Mouse (Mus musculus) thymus, postnatal 25 days (tissue): ENCODE measurements around the gene Gm20721.
"Not testable (repeated sequence)": the region's sequence is repeated elsewhere in the genome, so short reads cannot be mapped to it uniquely, and the experiment has no call there.

Experiments
- DNase-seq: peaks from one replicate; pipeline ENCODE4 v3.0.0; 2022

Gm20721 gene

DNA sequence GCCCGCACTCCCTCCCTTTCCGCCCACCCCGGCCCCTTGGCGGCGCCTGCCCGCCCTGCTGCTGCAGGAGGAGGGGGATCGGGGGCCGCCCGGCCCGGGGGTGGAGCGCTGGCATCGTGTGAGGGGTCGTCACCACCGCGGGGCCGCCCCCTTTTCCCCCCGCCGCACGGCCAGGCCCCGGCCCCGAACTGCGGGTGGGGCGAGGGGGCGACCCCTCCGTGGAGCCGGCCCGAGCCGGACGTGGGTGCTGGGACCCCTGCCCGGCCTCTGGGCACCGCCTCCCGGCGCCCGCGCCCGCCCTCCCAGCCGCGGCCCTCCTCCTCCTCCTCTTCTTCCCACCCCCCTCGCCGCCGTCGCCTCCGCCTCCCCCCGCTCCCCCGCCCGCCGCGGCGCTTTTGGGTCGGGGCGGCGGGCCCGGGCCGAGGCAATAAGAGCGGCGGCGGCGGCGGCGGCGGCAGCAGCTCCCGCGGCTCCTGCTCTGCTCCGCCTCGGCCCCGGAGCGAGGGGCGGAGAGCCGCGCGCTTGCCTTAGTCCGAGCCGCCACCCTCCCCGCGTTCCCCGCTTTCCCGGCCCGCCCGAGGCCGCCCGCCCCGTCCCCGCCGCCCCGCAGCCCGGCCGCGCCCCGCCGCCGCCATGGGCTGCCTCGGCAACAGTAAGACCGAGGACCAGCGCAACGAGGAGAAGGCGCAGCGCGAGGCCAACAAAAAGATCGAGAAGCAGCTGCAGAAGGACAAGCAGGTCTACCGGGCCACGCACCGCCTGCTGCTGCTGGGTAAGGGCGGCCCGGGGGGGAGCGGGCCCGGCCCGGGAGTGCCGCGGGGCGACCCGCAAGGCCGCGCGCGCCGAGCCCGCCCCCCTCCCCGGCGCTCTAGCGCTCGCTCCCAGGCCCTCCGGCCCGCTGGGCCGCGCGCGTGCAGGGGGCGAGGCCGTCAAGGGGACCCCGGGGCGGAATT, 16.6 kb downstream of the Gm20721 start:
- peak; percentile 77 for DNase-seq

DNA sequence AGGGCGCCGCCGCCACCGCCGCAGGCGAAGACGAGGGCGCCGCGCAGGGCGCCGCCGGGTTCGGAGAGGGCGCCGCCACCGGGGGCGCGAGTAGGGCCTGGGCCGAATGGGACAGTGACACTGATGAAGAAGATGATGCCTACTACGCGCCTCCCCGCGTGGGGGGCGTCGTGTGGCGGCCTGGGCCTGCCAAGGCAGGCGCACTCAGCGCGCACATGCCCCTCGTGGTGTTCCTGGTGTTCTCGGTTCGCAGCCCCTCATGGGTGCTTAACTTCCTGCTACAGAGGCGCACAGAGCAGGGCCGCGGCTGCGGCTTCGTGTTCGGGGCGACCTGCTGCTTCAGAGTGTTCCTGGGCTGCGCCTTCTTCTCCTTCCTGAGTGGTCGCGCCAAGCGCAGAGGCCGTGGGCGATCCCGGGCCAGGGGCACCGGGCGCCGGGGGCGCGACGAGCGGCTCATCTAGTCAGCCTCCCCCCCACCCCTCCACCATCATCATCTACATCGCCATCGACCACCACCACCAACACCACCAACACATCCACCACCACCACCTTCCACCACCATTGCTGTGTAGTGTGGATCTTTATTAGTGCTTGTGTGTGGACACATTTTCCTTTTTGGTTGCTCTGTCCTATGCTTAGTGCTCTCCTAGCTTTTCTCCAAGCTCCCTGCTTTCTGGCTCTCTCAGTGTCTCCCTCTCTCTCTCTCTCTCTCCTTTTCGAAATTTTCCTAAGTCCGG, 17.4 kb downstream of the Gm20721 start:
- DNase-seq, result peak; percentile 62

DNA sequence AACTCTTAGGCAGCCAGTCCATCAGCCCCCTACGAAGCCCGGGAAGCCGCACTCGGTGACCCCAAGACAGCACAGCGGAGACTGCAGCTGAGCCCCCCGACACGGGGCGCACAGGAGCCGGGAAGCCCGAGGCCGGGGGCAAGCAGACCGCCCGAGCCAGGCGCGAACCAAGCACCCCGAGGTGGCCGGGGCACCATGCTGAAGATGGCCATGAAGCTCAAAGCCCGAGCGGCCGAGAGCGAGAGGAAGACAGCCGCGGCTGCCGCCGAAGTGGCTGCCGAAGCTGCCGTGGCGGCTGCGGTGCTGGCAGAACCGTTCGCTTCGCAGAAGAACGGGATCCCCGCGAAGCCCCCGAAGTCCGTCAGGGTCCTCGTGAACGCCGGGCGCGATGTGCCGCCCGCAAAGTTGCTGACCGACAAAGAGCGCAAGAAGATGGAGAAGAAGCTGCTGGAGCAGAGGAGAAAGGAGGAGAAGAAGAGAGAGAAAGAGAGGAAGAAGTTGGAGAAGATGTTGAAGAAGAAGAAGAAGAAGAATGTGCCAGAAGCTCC, 18.1 kb downstream of the Gm20721 start:
- no peak for DNase-seq

DNA sequence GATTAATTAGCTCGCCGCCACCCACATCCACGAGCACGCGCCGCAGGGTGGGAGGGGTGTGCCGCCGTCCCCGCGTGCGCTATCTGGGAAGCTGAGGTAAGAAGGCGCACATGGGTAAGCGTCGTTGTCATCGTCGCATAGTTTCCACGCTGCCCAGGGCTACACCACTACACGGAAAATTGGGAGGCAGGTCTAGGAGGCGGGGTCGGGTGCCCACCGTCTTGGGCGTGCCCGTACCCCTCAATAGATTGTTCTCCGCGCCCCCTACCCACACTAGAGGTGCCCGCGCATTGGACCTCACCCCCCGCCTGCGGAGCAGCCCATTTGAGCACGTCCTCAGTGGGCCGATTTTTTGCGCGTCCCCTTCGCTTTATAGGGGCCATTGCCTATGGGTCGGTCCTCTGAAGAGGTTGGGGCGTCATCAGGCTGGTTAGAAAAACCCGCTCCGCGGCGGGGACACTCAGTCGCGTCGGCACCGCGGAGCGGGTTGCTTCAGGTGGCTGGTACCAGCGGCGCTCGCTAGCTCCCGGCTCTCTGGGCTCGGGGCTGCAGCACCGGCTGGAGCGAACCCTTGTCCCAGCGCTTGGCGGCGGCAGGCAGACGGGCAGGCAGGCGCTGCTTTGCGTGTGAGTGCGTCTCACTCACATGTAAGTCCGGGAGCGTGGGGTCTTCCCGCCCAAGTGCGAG, 19.1 kb downstream of the Gm20721 start:
- DNase-seq, result peak; percentile 51

GRCm38 (mm10) chr2:174326481-174326880, 20.0 kb downstream of the Gm20721 start:
- DNase-seq, result no peak

DNA sequence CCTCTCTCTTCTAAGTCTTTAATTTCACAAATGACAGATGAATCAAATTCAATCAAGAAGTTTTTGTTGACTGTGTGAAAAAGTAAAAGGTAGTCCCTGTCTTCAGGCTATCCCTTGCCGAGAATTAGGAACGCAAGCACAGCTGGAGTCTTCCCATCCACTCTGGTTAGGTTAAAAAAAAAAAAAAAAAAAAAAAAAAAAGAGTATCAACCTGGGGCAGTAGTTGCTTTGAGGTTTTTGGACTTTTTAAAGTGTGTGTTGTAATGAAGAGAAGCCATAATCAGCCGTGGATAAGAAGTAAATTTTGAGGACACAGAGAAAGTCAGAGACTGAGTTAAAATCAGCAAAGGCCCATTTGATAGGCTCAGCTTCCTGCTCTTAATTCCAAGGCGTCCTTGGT, 20.5 kb downstream of the Gm20721 start:
- no peak for DNase-seq

GRCm38 (mm10) chr2:174316661-174317060, 29.9 kb downstream of the Gm20721 start:
- DNase-seq, result no peak

DNA sequence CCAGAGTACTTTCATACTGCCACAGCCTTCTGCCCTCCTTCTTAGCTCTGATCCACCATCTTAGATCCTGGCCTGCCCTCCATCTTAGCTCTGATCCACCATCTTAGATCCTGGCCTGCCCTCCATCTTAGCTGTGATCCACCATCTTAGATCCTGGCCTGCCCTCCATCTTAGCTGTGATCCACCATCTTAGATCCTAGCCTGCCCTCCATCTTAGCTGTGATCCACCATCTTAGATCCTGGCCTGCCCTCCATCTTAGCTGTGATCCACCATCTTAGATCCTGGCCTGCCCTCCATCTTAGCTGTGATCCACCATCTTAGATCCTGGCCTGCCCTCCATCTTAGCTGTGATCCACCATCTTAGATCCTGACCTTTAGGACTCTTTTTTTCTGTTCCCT, 31.1 kb downstream of the Gm20721 start:
- not testable (repeated sequence) for DNase-seq

DNA sequence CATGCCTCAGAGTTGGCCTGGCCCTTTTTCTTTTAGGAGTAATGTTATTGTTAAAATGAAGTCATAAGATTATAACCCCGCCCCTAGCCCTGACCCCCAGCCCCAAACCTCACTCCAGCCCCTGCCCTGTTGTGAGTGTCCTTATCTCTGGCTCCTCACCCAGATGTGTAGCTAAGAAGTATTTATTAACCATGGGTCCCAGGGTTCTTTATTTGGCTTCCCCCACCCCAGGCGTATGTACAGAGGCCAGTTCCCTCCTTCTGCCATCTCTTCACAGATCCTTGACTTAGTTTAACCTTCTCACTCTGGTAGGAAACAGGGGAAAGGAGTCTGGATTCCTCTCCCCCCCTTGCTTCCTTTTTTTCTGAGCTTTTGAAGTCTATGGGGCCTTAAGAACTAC, 33.9 kb downstream of the Gm20721 start:
- DNase-seq, result no peak

GRCm38 (mm10) chr2:174312118-174312647, 34.3 kb downstream of the Gm20721 start:
- DNase-seq, result peak; percentile 85

DNA sequence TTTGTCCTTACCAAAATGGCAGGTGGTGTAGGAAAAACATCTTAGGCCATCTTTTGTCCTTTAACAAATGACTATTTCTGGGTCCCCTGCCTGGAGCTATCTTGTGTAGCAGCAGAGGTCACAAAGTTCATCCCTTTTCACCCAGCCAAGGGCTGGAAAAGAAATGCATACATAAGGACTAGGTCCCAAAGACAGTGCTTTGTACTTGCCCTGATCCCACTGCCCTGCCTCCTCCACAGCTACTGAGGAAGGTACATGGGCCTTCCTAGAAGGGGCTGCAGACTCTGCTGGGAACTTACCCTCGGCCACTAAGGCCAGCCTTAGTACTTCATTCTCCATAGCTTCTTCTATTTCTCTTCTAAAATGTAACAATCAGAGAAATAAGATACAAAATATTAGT, 34.9 kb downstream of the Gm20721 start:
- DNase-seq, result no peak

DNA sequence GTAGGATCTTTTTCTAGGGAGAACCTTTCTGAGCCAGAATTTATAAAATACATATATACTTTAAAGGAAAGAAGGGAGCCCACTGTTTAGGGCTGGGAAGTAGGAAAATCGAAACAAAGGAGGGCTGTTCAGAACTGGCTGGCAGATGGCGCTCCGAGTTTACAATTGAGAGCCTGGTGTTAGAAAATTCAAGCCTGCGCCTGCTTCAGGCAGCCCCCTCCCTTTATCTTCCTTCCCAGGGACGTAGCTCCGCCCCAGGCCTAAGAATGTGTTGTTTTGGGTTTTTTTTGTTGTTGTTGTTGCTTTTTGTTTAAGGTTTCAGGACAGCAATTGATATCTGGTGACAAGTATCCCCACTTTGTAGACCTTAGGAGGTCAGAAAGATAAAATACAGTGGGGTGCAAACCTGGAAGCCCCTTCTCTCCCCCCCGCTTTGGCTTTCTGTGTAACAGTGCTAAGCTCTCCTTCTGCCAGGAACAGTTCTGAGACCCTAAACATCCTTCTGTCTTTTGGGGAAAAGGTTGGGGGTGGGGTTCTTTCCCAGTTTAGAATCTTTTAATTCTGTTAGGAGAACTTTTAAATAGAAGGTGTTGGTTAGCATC, 35.5 kb downstream of the Gm20721 start:
- DNase-seq, result peak; percentile 61

- DNase-seq, result no peak
These were observed 38.6 kb downstream of the Gm20721 start for GRCm38 (mm10) chr2:174307903-174308302.

- no peak for DNase-seq
These were observed 40.9 kb downstream of the Gm20721 start for GRCm38 (mm10) chr2:174305646-174306045.

DNA sequence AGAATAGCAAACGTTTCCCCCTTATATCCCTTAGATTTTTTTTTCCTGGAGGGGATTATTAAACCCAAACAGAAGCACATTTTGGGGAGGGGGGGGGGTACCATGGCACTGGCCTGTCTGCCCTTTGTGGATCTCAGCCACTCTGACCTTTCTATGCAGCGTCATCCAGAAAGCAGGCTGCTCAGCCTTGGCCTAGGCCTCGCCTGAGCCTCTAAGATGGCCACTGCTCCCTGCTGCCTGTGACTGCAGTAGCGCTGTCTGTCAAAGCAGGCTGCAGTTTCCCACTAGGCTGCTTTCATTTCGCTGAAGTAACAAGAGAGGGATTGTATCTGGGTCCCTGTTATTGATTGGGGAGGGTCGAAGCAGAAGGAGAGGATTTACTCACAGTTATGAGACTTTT, 44.0 kb downstream of the Gm20721 start:
- DNase-seq, result no peak

DNA sequence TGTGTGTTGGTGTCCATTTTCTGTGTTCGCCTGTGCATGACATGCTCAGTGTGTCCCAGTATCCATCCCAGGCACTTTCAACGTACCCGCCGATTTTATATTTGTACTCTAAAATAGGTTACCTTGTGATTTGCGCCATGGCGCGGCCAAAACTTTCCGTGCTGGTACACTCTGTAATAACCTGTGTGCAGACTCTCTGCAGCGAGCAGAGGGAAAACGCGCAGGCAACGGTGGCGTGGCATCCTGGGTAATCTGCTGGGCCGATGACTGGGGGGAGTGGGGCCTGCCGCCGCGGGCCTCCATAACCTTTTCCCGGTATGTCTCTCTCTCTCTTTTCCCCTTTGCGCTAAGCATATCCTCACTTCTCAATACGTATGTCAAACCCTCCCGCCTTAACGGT, 45.8 kb downstream of the Gm20721 start:
- no peak for DNase-seq

DNA sequence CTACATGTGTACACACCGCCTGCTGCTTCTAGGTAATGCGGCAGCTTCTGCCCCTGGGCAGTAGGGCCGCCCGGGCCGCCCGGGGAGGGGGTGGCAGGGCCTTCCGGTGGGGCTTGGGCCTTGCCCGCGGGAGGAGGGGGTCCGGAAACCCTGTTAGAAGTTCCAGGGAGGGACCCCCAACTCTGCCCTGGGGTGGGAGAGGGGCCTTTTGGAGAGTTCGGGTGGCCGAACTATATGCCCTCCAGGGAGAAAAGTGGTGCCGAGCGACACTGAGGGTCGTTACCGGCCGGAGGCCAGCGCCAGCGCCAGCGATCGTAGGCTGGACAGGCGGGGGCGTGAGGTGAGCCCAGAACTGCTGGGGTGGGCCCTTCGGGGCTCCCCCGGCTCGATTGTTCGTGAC, 46.3 kb downstream of the Gm20721 start:
- DNase-seq, result no peak

DNA sequence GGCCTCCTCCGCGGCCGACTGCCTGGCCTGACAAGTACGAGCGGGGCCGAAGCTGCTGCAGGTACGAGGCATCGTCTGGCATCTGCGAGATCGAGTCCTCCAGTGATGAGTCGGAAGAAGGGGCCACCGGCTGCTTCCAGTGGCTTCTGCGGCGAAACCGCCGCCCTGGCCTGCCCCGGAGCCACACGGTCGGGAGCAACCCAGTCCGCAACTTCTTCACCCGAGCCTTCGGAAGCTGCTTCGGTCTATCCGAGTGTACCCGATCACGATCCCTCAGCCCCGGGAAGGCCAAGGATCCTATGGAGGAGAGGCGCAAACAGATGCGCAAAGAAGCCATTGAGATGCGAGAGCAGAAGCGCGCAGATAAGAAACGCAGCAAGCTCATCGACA, 46.7 kb downstream of the Gm20721 start:
- DNase-seq, result no peak

- DNase-seq, result no peak
These were observed 47.3 kb downstream of the Gm20721 start for GRCm38 (mm10) chr2:174299091-174299770.

GRCm38 (mm10) chr2:174298471-174298870, 48.0 kb downstream of the Gm20721 start:
- DNase-seq, result no peak

DNA sequence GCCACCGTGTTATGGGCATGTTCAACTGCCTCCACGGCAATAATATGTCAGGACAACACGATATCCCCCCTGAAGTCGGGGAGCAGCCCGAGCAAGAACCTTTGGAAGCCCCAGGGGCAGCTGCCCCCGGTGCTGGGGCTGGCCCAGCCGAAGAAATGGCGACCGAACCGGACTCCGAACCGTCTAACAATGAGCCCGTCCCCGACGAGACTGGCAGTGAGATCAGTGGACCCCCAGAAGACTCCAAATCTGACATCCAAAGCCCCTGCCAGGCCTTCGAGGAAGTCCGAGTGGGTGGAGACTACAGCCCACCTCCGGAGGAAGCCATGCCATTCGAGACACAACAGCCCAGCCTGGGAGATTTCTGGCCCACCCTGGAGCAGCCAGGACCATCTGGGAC, 48.7 kb downstream of the Gm20721 start:
- no peak for DNase-seq

DNA sequence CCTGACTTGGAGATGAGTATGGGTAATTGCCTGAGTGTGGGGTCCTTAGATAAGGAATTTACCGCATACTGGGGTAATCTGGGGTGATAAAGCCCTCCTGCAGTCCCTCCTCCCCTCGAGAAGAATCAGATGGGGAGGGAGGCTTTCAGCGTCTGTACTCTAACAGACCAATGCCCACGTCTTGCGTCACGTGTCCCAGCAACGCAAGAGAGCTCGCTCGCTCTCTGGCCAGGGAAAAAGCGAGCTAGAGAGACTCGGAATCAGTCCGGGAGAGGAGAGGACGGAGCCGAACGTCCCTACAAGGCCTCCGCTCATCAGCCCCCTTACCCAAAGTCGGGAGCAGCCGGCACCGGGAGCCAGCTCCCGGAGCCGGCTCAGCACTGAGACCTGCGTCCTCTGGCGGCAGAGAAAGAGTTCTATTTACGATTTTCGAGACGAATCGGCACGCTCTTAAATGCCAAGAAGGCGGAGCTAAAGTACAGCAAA, 49.4 kb downstream of the Gm20721 start:
- DNase-seq, result peak; percentile 28
